Mouse (Mus musculus) yolk sac, embryonic 10.5 days (tissue): ENCODE results near the gene Mllt10.
"Not testable (repeated sequence)": the region's sequence is repeated elsewhere in the genome, so short reads cannot be mapped to it uniquely, and the experiment has no call there.

Experiments used
- DNase-seq: peaks from one replicate; pipeline ENCODE4 v3.0.0-alpha.2; 2017; ENCODE audit warnings: low spot score

Mllt10 gene

DNA sequence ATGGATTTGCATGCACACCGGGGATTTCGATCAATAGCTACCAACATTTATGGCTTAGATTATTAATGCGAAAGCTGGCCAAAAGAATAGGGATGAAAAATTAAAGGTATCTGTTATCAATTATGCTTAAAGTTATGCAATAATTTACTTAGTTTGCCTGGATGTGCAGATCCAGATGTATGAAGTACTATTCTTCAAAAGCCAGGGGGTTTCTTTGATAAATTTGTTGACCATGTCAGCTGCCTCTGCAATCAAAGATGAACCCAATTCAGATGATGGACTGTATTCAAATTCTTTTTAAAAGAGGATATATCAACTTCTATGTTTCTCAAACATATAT, 3.2 kb upstream of the Mllt10 start:
- DNase-seq, result no peak

DNA sequence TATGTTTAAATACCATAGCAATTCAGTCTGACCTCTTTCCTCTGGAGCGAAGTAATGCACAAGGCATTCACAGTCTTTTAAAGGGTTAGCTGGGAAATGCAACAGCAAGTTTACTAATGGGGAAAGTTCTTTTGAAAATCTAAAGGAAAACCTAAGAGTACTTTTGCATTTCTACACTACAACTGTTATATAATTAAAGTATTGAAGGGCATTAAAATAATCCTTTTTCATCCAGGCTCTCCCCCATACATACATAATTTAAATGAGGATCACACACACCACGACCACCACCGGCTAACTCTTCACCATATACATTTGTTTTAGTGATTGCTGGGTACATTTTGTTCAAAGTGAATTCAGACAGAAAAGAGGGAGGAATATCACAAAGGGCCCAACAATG, 2.5 kb upstream of the Mllt10 start:
- DNase-seq, result no peak

DNA sequence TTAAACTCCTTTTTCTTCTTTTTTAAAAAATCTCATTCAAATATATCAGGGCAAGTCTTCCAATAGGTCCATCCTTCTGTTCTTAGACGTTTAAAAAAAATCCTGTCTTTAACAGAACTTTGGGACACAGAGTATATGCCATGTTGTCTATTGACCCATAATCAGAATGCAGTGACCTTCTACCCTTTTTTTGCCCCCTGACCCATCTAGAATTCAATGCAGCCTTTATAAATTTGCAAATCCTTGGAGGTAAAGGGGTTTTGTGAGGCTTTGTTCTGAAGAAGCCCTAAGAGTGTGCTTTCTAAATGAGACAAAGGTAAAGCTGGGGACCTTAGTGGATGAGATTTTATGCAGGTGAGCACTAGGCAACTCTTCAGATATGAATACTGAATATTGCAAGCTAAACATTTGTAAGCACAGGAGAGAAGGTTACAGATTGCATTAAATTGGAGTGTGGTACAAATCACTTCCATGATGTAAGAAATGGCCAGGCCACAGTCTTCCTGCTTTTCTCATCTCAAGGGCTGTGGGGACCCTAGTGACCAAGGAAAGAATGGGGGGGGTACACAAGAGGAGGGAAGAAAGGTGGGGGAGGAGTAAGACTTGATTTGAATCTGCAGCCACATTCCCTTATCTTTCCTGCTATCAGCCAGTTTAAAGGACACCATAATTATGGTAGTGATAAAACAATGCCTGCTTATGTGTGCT, 1.6 kb upstream of the Mllt10 start:
- no peak for DNase-seq

DNA sequence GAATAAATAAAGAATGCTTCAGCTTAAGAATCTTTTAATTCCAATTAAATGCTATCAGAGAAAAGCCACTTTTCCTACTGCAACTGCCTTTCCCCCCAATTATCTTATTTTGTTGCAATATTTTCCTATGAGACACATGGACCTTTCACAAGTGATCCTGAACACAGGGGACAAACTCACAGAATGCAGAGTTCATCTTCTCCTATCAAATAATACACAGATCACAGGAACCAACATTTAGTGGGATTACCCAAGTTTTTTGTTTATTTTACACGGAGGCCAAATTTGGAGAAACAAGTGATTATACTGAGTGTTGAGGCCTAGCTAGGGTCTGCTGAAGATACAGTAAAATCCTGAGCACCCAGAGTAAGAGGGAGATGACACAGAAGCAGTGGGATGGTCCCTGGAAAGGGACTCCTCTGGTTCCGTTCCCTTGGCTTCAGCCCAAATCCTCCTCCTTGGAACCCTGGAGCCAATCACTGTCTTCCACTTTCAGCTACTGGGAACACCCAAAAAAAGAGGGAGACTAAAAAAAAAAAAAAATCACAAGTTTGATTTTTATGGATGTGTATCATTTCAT, 996 bp upstream of the Mllt10 start:
- no peak for DNase-seq

DNA sequence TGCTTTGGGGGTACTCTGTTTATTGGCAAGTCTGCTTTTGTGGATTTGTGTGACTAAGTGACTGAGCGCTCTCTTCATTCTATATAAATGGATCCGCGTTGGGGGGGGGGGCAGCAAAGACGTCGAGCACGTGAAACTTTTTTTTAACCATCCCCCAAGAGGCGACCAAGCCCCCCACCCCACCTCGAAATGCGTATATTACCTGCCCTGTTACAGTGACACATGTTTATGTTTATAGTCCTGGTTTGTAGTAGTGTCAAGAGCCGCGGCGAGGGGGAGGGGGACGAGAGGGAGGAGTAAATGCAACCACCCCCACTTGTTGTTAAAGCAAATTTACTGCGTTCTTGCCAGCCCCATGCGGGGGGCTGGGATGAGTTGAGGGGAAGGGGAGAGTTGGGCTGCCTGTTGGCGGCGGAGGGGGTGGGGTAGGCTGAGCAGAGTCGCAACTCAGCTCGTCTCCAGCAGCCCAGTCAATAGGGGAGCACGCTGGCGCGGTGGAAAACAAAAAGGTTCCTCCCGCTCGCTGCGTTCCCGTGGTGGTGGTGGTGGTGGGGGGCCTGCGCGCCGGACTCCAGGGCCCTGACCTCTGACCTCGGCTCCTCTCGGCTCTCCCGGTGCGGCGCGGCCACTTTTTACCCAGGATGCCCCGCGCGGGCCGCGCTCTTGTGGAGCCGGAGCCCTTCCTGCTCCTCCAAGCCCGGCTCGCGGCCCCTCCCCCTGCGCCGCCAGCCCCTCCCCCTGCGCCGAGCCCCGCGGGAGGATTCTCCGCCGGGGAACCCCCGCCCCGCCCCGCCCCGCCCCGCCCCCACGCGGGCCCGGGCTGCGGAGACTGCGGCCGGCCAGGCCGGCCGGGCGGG, 1.1 kb downstream of the Mllt10 start:
- DNase-seq, result no peak

DNA sequence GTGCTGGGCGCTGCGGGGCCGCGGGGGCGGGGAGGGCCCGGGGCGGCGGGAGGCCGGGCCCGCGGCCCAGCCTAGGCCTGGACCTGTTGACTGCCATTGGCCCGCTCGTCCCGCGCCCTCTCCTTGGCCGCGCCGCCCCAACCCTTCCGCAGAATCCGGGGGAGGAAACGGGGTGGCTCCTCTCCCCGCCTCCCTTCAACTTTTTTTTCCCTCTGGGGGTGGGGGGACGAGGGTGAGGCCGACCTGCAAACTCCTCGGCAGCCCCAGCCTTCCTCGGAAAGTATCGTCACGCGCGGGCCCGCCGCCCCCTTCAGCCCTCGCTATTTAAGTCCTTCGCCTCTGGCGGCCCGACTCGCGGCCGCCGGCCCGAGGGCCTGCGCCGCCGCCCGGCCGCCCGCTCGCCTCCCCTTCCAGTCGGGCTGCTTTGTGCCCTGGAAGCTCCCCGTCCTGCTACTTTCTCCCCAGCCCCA, 1.8 kb downstream of the Mllt10 start:
- DNase-seq, result peak; percentile 97

DNA sequence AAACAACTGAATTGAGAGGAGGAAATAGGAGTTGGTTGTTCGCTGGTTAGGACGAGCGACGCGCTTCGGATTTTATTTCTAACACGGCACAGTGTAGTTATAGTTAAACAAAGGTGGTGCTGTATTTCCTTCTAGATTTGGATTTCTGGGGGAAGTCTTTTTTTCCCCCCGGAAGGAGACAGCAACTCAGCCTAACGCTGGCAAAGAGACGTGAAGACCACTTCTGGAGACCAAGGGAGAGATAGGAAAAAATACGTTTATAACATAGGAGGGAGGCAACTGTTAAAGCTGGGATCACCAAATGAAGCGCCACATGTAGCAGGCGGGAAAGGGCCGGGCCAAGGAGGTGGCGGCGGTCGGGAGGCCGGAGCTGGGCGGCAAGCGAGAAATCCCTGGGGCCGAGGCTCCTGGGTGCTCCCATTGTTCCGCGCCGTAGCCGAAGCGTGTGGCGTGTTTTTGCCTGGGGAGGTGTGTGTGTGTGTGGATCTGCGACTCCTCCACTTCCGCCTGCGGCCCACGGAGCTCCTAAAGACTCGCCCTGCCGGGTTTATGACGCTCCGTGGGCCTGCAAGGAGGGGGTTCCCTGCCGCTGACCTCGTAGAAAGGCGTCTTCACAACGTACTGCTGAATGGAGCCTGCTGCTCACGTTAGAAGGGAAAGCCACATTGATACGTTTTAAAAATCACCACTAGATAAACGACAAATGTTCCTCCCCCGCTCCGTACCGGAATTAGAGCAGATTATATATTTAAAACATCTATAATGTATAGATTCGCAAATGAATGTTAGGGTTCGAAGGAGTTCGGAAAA, 2.5 kb downstream of the Mllt10 start:
- peak; percentile 72 for DNase-seq

DNA sequence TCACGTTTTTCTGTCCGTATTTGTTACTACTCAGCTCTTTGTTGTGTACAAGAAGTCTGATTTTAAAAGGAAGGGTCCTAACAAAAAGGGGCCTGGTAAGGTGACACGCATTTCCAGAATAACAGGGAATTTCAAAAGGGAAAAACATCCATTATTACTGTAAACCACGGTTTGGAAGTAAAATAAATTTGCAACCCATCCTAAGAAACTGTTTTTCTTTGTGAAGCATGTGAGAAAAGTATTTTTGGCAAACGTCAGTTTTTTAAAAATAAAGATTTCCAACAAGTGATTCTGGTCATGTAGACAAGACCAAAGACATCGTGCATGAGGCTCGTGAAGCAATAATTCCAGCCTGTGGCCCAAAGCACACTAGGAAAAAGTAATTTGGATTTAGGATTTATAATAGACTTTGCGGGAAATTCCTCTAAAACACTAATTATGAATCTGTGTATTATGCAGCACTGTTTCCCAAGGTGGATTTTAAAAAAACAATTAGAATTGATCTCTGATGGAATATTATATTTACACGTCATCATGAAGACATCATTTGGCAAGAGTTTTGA, 3.2 kb downstream of the Mllt10 start:
- no peak for DNase-seq

DNA sequence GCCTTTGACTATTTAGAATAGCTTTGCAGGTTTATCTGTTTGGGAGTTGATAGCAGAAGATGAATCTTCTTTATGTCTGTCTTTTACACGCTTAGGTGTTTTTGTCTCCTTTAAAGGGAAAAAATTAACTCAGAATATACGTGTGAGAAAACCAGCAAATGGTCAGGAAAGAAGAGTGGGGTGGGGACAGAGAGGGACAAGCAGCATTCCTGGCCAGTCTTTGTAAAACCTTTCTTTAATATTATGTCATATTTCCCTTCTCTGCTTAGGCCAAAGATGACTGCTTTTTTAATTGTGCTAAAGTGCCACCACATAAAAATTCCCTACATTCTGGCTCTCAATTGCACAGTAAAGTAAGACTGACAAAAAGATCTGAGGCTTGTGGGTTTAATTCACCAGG, 4.0 kb downstream of the Mllt10 start:
- no peak for DNase-seq

DNA sequence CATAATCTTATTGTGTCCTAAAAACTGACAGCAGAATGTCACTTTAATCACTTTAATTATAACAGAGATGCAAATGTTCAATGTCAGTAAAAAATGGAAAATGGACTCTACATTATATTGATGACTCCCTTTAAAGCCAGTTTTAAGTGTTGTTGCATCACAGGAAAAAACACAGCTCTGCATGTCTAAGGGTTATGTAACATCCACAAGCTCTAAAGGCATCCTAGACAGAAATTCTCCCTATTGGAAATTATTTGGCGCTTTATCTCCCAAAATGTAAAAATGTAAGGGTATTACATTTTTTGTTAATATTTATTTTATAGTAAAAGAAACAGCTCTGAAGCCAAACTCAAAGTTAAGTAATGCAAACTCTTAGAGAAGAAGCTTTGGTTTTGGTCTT, 4.9 kb downstream of the Mllt10 start:
- no peak for DNase-seq

DNA sequence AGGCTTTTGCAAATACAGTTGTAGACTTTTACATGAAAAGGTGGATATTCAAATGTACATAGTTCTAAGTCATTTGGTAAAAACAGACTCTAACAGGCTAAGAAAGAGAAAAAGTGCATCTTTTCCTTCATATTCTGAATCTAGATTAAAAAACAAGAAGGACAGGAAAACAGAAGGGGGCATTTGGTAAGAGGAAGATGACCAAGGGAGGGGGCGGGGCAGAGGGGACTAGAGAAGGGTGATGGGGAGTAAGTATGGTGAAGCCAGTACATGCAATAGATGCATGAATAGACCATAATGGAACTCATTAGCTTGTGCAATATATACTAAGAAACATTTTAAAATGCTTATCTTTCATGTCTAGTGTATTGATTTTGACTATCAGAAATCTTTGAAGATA, 5.4 kb downstream of the Mllt10 start:
- DNase-seq, result no peak

DNA sequence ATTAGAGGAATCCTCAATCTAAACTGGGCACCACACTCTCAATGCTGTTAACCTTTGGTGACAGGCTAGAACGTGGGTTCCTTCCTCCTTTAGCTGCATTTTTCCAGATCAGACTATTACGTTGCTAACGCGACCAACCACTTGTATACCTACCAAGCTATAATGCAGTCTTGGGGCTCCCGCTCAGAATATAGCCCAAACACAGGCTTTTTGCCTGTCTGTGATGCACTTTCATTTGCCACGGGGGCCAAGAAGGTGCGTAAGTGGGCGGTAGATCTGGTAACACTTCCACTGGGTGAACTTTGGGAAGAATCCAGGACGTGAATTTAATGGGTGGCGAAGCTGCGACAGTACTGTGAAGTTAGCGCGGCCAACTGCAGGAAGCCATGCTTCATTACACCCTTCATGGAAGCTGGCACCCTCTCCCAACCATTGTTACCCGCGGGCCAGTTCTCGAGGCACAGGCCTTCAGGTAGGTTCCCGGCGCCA, 8.8 kb downstream of the Mllt10 start:
- DNase-seq, result no peak

DNA sequence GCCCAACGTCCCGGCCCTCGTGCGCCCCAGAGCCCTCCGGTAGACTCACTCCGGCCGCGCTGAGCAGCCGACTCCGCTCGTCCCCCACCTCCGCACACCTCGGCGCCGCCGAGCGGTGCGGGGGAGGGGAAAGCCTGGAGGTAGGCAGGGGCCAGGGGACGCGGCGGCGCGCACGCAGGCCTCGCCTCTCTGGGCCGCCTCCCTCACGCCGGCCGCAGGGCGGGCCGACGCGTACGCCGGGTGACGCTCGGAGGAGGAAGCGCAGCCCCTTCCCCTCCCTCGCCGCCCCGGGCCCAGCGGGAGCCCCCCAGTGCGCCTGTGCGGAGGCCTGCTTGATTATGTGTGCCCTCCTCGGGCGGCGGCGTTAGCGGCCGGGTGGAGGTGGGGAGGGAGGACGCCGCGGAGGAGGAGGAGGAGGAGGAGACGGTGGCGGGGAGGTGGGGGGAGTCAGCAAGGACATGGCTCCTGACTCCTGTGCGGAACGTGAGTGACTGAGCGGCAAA, 9.4 kb downstream of the Mllt10 start:
- DNase-seq, result peak; percentile 94

DNA sequence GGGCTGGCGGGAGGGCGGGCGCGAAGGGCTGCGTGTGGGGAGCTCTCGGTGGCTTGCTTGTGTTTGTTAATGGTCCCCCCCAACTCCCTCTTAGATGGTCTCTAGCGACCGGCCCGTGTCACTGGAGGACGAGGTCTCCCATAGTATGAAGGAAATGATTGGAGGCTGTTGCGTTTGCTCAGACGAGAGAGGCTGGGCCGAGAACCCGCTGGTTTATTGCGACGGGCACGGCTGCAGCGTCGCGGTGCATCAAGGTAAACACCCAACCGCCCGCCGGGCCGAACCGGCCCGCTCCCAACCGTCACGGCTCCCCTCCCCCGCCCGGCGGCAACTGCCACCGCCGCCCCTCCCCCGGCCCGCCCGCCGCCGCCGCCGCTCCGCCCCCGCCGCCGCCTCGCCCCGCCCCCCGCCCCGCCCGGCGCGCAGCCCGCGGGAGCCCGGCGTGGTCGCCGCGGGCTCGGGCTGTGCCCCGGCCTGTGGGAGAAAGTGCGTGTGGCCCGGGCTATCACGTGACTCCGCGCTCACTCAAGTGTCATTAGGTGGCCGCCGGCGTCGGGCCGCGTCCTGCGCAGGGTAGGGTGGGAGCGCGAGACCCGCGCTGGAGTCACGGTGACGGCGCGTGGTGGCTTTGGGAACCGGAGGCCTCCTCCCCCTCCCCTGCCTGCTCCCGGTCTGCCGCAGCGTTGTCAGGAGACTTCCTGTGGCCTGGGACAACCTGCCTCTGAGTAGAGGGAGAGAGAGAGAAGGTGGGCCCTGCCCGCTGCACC, 10.1 kb downstream of the Mllt10 start:
- peak; percentile 80 for DNase-seq

DNA sequence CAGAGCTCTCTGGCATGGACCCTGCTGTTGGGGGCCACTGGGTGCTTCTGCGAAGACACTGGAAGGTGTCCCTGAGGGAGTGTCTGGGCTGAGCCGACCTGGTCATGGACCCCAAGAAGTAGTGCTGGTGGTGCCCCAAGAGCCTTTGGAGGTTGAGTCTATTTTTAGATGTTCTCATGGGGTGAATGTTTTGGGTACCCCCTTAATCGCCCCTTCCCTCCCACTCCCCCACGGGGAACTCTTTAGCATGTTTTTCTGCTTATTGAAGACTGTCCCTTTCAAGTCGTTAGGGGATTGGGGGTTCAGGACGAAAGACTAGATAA, 10.6 kb downstream of the Mllt10 start:
- DNase-seq, result no peak

DNA sequence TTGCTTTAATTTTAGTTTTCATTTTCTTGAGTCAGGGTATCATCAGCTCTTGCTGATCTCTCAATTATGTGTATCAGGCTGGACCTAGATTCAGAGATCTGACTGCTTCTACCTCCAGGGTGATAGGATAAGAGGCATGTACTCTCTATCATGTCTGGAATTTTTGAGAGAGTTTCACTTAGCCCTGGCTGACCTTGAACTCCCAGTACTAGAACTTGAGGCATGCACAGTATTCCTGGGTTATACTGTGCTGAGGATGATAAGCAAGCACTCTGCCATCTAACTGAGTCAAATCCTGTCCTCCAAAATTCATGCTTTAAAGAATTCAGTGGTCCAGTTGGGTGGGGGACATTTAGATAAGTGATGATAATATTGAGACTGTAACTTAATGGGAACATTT, 11.4 kb downstream of the Mllt10 start:
- DNase-seq, result no peak

DNA sequence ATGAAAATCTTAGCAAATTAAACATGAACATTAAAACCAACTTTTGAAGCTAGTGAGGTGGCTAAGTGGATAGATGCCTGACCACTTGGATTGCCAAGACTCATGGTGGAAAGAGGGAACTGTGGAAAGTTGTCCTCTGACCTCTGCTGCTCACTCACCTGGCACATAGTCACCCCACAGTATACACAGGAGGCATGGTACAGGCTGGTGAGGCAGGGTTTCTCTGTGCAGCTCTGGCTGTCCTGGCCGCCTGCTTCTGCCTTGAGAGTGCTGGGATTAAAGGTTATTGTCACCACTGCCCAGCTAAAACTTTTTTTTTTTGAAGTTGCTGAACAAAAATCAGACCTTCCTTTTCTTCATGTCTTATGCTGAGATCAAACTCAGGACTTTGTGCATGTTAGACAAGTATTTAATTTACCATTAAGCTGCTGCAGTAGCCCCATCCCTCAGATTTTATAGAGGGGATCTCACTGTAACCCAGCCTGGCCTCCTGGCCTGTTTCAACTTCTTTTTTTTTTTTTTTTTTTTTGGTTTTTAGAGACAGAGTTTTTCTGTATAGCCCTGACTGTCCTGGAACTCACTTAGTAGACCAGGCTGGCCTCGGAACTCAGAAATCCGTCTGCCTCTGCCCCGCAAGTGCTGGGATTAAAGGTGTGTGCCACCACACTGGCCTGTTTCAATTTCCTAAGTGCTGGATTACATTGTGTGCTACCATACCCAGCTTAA, 13.2 kb downstream of the Mllt10 start:
- DNase-seq, result no peak

DNA sequence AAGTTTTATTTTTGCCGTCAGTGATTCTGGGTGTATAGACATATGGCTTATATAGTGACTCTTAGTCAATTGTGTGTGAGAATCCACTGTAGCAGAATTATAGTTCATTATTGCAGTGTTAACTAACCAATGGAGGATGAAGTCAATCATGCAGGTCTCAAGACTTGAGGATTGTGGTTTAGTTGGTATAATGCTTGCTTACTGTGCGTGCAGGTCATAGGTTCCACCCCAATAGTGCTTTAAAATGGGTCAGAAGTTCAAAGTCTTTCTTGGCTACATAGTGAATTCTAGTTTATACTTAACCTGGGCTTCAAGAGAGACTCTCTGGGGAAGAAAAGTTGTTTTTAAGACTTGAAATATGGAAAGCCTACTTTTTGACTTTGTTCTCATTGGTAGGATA, 16.9 kb downstream of the Mllt10 start:
- DNase-seq, result no peak

DNA sequence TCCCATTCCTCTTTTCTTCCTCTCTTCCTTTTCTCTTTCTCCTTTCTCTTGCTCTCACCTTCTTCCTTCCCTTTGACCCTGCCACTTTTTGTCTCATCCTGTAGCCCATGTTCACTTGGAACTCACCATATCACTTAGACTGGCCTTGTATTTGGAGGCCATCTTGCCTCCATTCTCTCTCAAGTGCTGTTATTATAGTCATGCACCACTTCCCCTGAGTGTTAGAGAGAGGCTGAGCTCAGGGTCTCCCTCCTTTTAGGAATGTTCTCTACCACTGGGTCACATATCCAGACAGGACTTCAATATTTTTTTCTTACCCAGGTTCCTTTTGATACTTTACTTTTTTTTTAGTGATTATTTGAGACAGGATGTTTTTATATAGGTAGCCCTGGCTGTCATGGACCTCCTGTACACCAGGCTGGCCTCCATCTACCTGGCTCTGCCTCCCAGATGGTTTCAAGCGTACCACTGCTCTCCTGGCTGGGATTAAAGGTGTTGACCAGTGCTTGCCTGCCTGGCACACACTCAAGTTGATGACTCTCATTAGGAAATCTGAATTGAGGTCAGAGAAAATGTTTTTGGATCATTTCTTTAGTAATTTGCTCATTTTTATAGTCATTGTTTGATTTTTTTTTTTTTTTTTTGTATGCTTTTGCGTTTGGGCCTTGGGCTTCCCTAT, 25.3 kb downstream of the Mllt10 start:
- DNase-seq, result no peak

DNA sequence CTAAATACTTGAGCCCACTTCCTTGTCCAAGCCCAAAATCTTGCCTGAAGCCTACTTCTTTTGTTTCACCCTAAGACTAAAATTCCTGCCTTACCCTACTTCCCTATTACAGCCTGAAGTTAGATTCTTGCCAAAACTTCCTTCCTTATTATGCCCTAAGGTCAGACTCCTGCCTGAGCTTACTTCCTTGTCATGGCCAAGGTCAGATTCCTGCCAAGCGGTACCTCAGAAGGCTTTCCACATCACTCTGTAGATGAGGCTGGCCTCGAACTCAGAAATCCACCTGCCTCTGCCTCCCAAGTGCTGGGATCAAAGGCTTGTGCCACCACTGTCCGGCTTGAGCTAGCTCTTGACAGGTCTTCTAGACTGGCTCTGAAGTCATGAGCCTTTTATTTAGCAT, 32.7 kb downstream of the Mllt10 start:
- DNase-seq, result not testable (repeated sequence)
